In genomic region chr16:4394991-4395590, GRCm38 (mm10) we compare ENCODE assay signal across 13 mouse cellular contexts.
"Had no signal": no experiment of that assay in that cellular context is flagged by ENCODE, and none has a peak within 500 bp of the region (broad histone marks: within the 10 kb centered on the region; RNA-seq: fewer than 3 reads in every experiment).

No protein-coding gene starts in this region.

- H3K27ac ChIP-seq: kidney, postnatal 0 days; limb, embryonic 15.5 days; liver, embryonic 14.5 days; midbrain, embryonic 13.5 days; neural tube, embryonic 12.5 days; stomach, embryonic 15.5 days had no signal

- DNase-seq: kidney, adult 11 months; kidney, adult 9 months; kidney, postnatal 36 days; lung, adult 18-20 months; right cerebral cortex, postnatal 4 days; thymus, adult 2 months; thymus, postnatal 36 days had no signal

- H3K4me1 ChIP-seq: limb, embryonic 15.5 days; neural tube, embryonic 12.5 days; stomach, embryonic 15.5 days had no signal

- H3K9me3 ChIP-seq: limb, embryonic 15.5 days; midbrain, embryonic 13.5 days; neural tube, embryonic 12.5 days; stomach, embryonic 15.5 days had no signal

- ATAC-seq: midbrain, embryonic 13.5 days had no signal

- H3K36me3 ChIP-seq: limb, embryonic 15.5 days; midbrain, embryonic 13.5 days; neural tube, embryonic 12.5 days; stomach, embryonic 15.5 days had no signal

- H3K9ac ChIP-seq: limb, embryonic 15.5 days; liver, embryonic 14.5 days; midbrain, embryonic 13.5 days; neural tube, embryonic 12.5 days; stomach, embryonic 15.5 days had no signal

- H3K27me3 ChIP-seq: limb, embryonic 15.5 days; midbrain, embryonic 13.5 days; neural tube, embryonic 12.5 days; stomach, embryonic 15.5 days had no signal

- H3K4me3 ChIP-seq: limb, embryonic 15.5 days; midbrain, embryonic 13.5 days; neural tube, embryonic 12.5 days; stomach, embryonic 15.5 days had no signal

- H3K4me2 ChIP-seq: limb, embryonic 15.5 days; midbrain, embryonic 13.5 days; neural tube, embryonic 12.5 days; stomach, embryonic 15.5 days had no signal
